Mouse (Mus musculus): ENCODE measurements around the gene Nmur1. TPM values are rescaled to one million over a fixed set of nuclear protein-coding genes. Genes with fewer than 3 reads are reported as not detected.

Nmur1 gene
- total RNA-seq, 2 experiments from 2014 or later, result 0.48 to 0.62 TPM

DNA sequence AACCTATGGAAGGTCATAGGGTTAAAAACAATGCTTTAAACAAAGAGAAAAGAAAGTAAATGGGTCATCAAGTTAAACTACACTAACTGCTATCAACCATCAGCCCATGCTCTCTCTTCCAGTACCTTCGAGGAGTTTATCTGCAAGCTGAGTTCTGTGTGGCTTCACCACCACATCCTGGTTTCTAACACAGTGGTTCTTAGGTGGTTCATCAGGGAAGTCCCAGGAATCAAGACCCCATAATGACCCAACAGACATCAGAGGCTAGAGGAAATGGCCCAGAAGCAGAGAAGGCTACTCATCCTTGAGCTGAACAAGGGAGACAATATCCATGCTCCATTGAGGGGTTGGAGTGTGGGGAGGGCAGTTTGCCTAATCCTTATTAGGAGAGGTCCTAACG is 10.9 kb downstream of the Nmur1 start:
- no peak for DNase-seq
- intact Hi-C loops (cut with DNase I), result no loop called here

DNA sequence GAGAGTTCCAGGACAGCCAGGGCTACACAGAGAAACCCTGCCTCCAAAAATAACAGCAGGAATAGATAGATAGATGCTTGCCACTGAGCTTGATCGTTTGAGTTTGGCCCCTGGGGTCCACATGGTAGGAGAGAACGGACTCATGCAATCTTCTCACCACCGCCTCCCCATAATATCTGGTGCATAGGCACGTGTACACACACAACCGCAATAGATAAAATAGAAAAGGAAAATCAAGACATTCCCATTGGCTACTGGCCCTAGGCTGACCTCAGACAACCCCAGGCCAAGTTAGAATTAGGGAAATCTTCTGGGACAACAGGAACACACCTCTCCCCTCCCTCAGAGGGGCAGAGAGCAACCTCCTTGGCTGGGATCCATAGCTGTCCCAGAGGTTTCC is 11.3 kb downstream of the Nmur1 start:
- intact Hi-C loops (cut with DNase I), result no loop called here

DNA sequence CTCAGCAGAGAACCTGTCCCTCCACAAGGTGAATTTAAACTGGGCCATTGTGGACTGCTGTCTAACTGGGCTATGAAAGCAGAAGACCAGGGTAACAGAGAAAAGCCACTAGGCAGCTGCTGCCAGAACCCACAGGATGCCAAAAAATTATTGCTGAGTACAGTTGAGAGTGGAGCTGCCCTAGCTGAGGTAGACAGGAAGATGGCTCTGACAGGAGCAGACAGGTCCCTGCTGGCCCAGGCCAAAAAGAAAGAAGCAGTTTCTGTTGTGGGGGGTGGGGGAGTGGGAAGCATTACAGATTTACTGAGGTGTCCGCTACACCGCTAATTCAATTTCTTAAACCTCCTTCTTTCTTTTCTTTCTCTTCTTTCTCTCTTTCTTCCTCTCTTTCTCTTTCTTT is 16.6 kb downstream of the Nmur1 start:
- intact Hi-C loops (cut with DNase I), result no loop called here
- DNase-seq, result no peak

More for the DNA sequence above, 11.3 kb downstream of the Nmur1 start:
- no peak for DNase-seq

DNA sequence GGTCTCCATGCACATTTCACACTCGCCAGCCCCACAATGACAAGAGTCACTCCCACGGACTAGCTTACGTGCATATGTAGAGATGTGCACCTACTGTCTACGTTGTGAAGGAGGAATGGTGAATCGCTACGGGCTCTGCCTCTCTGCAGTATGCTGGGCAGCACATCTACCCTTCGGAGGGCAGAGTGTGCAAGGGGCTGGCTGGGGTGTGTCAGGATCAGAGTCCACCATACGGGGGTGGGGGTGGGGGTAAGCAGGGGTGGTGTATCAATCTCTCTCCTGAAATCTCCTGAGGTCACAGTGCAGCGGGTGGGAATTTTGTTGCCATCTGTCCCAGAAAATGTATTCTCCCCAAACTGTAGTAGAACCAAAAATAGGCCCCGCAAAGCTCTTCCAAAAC is 17.5 kb downstream of the Nmur1 start:
- DNase-seq, result no peak
- intact Hi-C loops (cut with DNase I), result no loop called here

DNA sequence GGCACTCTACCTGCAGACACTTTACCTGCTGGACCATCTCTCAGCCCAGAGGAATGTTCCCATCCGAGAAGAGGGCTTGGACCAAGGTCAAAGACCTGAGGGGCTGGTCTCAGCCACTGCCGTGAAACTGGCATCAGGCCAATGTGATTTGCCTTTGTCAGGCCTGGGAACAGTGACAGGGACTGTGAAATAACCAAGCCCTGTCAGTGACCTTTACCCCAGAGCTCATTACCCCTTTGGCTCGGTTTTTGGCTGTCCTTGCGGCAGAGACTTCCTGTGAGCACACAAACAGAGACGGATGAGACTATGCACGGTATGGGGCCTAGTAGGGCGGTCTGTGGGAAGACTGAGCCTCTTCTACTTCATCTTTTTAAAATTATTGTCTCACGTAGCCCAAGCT is 19.1 kb downstream of the Nmur1 start:
- no peak for DNase-seq
- intact Hi-C loops (cut with DNase I), result no loop called here

DNA sequence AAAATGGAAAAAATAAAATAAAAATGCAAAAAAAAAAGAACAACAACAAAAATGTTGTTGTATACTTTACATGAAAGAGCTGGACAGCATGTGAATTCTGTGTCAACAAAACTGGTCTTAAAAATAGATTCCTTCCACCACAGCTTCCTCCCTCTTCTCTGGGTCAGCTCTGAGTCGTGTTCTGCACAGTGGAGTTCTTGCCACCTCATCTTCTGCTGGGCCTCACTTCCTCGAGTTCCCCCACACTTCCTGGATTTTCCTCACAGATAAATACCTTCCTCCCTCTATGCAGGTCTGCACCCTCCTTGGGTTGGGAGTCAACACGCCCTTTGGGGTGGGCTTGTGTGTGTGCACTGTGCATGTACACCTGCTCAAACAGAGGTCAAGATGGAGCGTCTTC is 19.7 kb downstream of the Nmur1 start:
- intact Hi-C loops (cut with DNase I), result no loop called here
- DNase-seq, result no peak

DNA sequence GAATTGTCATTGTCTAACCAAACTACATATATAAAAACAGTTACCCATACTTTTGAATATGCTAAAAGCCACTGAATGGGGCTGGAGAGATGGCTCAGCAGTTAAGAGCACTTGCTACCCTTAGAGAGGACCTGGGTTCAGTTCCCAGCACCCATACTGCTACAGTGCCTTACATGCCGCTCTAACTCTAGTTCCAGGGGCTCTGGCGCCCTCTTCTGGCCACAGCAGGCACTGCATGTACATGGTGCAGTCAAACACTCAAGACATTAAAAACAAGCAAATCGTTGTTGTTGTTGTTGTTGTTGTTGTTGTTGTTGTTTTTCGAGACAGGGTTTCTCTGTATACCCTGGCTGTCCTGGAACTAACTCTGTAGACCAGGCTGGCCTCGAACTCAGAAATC is 21.2 kb downstream of the Nmur1 start:
- no peak for DNase-seq
- intact Hi-C loops (cut with DNase I), result no loop called here

DNA sequence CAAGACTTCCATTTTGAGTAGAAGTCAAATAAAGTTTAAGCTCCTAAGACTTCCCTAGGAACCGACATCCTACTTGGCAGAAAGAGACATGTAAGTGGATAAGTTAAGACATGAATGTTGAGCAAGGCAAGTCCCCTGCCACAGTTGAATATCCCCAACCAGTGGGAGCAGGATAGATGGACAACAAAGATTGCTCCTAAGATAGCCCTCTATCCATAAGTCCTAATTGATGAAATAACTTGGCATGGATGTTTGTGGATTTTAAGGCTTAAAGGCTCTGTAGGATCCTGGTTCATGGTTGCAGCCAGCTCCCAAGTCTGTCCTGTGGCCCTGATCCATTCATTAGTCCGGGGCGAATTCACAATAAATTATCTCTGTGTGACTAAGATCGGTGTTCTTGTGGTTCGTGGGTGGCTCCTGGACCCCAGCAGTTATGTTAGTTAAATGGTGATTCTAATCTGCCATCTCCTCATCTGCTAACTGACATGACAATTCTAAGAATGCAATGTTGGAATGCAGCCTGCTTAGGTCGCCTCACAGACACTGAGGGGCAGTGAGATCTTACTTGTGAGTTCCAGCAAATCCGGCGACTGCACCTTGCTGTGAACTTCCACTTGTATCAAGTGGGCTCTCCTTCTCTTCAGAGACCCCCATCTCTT is 25.8 kb downstream of the Nmur1 start:
- no peak for DNase-seq
- intact Hi-C loops (cut with DNase I), result no loop called here

DNA sequence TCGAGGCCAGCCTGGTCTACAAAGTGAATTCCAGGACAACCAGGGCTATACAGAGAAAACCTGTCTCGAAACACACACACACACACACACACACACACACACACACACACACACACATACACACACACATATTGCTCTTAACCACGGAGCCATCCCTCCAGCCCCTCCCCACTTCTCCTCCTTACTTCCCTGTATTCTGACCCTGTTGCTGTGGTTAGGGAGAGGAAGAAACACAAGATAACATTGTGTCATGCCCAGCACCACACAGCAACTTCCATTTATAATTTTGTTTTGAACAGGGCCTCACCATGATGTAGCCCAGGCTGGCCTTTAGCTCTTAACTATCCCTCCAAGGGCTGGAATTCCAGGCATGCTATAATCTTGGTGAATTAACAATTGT is 26.7 kb downstream of the Nmur1 start:
- intact Hi-C loops (cut with DNase I), result no loop called here
- DNase-seq, result no peak

DNA sequence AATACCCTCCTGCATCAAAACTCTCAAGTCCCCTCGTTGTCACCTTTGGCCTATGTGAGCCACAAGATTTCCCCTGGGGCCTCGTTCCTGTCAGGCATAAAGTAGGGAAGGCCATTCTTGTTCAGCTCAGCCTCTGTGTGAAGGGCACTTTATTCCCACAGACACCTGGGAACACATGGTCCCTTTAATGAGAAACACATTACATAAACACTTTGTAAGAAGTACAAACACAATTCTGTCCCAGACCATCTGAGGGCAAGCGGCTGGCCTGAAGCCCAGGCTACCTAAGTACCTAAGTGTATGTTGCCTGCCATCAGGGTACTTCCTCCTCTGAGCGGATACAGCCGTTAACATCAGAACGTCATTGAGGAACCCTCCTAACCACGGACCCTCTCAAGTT is 27.8 kb downstream of the Nmur1 start:
- intact Hi-C loops (cut with DNase I), result no loop called here
- DNase-seq, result no peak

DNA sequence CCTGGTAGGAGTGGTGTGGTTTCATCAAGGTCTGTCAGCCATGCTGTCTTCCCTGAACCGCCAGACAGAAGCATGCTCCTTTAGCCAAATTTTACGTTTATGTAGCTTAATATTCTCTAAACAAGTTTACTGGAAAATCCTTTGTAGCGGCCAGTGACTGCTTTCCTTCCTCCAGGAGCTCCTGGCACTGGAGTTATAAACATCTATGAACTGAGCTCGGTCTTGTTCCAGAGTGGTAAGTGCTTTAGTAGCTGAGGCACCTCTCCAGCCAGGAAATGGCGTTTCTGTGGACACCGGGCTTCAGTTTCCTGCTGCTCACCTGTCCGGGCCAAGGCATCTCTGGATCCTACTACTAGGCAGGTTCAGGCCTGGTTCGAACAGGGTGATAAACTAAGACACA is 28.4 kb downstream of the Nmur1 start:
- DNase-seq, result no peak
- intact Hi-C loops (cut with DNase I), result no loop called here

DNA sequence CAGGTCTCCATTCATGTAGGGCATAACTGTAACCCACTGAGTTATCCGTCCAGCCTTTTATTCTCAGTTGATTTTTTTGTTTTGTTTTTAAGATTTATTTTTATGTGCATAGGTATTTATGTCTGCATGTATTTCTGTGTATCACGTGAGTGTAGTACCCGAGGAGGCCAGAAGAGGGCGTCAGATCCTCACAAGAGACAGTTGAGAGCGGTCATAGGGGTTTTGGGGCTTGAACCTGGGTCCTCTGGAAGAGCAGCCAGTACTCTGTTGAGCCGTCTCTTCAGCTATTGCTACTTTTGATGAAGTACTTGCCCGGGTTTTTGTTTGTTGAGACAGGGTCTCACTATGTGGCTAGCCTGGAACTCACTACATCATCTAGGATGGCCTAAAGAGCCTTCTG is 30.1 kb downstream of the Nmur1 start:
- intact Hi-C loops (cut with DNase I), result no loop called here
- DNase-seq, result no peak

DNA sequence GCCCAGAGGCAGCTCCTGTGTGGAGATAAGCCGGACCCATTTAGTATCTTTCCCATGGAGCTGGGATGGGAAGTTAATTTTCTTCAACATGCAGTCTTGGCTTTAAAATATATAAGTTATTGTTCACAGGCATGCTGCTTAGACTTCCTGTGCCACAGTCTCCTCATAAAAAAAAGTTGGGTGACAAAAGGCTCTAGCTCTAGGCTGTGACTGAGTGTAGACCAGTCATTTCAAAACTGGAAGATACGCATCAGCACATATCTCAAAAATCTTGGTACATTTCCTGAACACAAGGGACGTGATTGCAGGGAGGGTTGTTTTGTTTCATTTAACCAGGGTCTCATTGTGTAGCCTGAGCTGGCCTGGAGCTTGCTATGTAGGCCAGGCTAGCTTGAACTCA is 31.8 kb downstream of the Nmur1 start:
- no peak for DNase-seq
- intact Hi-C loops (cut with DNase I), result no loop called here

DNA sequence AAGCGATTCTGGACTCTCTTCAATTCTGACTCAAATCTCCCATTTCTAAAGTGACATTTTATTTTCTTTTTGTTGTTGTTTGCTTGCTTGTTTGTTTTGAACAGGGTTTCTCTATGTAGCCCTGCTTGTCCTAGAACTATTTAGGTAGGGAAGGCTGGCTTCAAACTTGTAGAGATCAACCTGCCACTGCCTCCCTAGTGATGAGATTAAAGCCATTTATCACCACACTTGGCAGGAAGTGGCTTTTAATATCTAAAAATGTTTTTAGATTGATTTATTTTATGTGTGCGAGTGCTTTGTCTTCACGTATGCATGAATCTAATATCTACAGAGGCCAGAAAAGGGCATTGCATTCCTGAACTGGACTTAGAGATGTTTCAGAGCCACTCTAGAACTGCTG is 32.8 kb downstream of the Nmur1 start:
- intact Hi-C loops (cut with DNase I), result no loop called here
- DNase-seq, result no peak

DNA sequence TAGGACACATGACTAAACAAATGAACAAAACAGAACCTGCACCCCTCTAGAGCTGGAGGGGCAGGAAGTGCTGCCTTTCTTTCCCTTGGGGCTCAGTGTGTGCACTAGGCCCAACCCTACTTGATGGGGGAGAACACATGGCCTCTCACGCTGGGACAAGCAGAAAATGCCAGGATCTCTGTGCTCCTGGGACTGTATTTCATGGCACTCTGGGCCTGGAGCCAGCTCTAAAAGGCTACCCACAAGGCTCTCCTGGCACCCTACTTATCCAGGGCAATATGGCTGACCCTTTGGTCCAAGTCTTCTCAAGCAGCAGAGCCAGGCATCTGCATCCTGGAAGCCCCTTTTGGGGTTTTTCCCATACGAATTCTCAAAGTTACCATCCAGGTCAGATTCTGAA is 34.6 kb downstream of the Nmur1 start:
- intact Hi-C loops (cut with DNase I), result no loop called here
- peak; percentile 29 for DNase-seq

DNA sequence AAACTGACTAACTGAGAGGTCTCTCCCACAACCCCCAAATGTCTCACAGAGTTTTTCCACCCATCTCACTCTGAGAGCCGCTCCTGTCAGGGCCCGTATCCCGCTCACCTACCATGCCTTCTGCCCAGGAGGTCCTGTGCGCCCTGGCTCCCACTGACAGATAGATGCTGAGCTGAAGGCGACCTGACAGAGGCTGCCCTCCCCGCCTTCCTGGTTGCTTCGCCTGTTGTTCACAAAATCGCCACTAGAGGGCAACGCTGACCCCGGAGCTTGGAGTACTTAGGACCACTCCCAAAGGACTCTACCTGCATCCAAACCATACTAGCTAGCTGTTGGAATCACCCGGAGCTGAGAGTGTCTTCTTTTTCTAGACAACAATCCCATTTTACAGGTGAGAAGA is 36.8 kb downstream of the Nmur1 start:
- DNase-seq, result peak; percentile 72
- intact Hi-C loops (cut with DNase I), result no loop called here

DNA sequence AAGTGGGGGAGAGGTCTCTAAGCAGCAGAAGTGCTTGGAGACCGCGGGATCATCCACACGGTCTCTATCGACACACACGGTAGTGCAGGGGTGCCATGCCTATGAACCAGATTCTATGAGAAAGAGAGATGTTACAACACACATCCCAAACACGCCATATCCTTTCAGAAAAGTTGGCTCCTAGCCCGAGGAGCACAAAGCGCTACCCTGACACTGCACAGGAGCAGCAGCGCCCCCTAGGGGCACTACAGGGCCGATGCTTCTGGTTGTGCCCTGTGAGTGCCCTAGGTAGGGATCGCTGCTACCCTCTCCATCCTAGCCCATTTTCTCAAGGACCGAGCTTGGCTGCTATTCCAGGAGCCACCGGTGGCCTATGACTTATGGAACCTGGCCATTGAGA is 45.0 kb downstream of the Nmur1 start:
- DNase-seq, result peak; percentile 62
- intact Hi-C loops (cut with DNase I), result no loop called here

DNA sequence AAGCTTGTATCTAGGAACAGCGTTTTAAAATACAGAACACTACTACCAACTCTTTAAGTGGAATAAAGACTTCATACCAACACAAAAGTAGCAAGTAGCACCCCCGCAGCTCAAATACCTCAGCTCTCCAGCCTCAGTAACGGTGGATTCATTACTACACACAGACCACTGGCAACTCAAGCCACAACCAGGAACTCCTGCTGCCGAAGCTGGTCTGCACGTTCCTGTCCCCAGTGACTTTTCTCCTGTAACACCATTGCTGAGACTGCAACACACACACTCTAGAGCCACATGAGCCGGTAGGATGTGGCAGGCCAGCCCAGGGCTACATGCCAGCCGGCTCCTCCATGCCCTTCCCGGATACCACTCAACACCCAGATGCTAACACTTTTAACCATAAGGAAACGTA is 46.9 kb downstream of the Nmur1 start:
- intact Hi-C loops (cut with DNase I), result loop anchor here (5.0 kb wide), 1 partner anchor 53 kb away; no protein-coding TSS in a partner anchor
- no peak for DNase-seq

DNA sequence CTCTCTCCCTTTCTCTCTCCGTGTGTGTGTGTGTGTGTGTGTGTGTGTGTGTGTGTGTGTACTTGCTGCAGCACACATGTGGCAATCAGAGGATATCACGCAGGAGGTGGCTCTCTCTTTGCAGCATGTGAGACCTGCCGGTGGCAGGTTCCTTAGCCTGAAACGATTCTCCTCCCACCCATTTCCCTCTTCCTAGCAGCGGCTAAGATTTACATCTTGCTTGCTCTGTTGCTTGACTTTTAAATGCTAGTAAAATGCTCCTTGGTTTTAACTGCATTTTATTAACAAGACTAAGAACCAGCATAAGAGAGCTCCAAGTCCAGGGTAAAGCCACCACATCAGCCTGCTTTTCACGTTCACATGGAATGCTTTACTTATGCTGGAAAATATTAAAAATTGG is 47.4 kb downstream of the Nmur1 start:
- intact Hi-C loops (cut with DNase I), result loop anchor here (5.0 kb wide), 1 partner anchor 54 kb away; no protein-coding TSS in a partner anchor
- DNase-seq, result no peak

DNA sequence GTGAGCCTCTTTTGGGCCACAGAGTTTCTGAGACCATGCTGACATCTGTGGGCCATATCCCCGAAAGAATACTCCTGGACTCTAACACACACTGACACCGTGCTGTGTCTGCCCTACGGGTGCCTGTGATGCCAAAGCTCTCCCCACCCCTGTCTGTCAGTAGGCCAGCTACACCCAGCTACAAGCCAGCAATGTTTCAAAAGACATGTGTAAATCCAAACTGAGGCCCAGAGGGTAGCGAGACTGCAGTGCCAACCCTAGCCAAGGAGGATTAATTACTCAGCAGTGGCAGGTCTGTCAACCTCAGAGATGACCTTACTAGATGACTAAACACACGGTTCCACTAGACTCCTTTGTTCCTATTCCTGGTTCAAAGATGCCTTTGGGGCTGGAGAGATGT is 49.7 kb downstream of the Nmur1 start:
- no peak for DNase-seq
- intact Hi-C loops (cut with DNase I), result loop anchor here (5.0 kb wide), 1 partner anchor 56 kb away; no protein-coding TSS in a partner anchor

DNA sequence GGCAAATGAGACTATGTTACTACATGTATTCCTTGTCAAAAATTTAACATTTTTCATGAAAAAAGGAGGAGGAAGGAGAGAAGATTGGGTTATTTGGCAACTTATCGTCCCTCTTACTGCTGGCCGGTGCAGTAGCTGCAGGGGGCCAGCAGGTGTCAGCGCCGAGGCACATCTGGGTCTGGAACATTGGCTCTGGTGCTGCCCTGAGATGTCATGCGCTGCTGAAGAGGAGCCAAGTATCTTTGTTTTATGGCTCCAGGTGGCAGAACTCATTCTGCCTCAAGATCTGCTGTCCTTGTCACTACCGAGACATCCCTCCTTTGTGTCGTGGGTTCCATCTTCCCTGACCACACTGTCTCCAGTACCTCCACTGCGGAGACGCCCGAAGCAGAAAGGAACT is 54.0 kb downstream of the Nmur1 start:
- peak; percentile 53 for DNase-seq

DNA sequence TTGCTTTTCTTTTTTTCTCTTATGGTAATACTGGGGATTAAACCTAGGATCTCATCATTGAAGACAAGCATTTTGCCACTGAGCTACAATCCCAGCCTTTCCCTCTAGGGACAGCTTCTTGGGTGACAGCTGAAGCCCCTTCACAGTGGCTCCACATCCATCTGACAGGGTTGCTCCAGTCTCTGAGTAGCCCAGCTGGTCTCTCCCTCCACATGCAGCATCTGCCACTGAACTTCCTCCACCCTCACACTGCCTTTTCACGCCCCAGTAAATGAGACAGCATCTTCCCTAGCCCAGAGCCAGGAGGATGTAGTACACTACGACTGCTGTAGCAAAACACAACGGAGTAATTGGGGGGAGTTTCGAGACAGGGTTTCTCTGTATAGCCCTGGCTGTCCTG is 57.9 kb downstream of the Nmur1 start:
- intact Hi-C loops (cut with DNase I), result no loop called here
- DNase-seq, result no peak

More for the DNA sequence above, 54.0 kb downstream of the Nmur1 start:
- intact Hi-C loops (cut with DNase I), result no loop called here

DNA sequence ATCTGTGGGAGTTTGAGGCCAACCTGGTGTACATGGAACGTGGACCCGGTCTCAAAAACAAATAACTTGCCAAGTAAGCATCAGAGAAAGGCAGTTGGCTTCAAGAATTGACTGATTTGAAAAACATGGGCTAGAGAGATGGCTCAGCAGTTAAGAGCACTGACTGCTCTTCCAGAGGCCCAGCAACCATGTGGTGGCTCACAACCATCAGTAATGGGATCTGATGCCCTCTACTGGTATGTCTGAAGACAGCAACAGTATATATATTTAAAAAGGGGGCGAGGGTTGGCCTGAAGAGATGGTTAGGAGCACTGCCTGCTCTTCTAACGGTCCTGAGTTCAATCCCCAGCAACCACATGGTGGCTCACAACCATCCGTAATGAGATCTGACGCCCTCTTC is 62.4 kb downstream of the Nmur1 start:
- intact Hi-C loops (cut with DNase I), result no loop called here
- DNase-seq, result no peak
